Mouse (Mus musculus): ENCODE results near the gene Man2a1.

GRCm38 (mm10) chr17:64770277-64770676 lies 169.7 kb downstream of the Man2a1 start:
- TF ChIP-seq CTCF (IDR thresholded peaks at IDR 0.05; ENCODE audit: borderline replicate concordance, control insufficient read depth, extremely low read depth, insufficient read depth, low read length, poor library complexity): no peak
- no peak for TF ChIP-seq POLR2A (IDR thresholded peaks at IDR 0.05; ENCODE audit: control insufficient read depth, extremely low read depth, insufficient read depth, low read length, poor library complexity)
